Mouse (Mus musculus) stomach, postnatal 0 days (tissue): ENCODE measurements around the gene Pknox2. TPM values are rescaled to one million over a fixed set of nuclear protein-coding genes. Genes with fewer than 3 reads are reported as not detected.

Source experiments
- ATAC-seq: fragments of 200-750 bp; cut with Nextera tagmentation; 2 replicates; pipeline ENCODE4 v1.8.0; 2017; ENCODE audit not compliant: low FRiP score, low TSS enrichment
- DNase-seq: peaks from one replicate; pipeline ENCODE4 v3.0.0-alpha.2; 2016; ENCODE audit warnings: low spot score
- H3K27ac ChIP-seq: fragments of 300-500 bp; sonication (generic); replicated peaks from 2 replicates; pipeline ENCODE4 v1.5.1; 2014; ENCODE audit warnings: mild to moderate bottlenecking, control low read depth
- H3K27me3 ChIP-seq: fragments of 300-500 bp; sonication (generic); 2 replicates; pipeline ENCODE4 v1.6.1; 2014; ENCODE audit warnings: low read length; ENCODE audit not compliant: control insufficient read depth, insufficient read depth
- H3K36me3 ChIP-seq: fragments of 300-500 bp; sonication (generic); 2 replicates; pipeline ENCODE4 v1.6.1; 2014; ENCODE audit warnings: low read length, mixed read lengths; ENCODE audit not compliant: control insufficient read depth, insufficient read depth
- H3K4me1 ChIP-seq: fragments of 300-500 bp; sonication (generic); replicated peaks from 2 replicates; pipeline ENCODE4 v1.6.1; 2014; ENCODE audit warnings: antibody characterized with exemption; ENCODE audit not compliant: control insufficient read depth, insufficient read depth
- H3K4me2 ChIP-seq: fragments of 300-500 bp; sonication (generic); replicated peaks from 2 replicates; pipeline ENCODE4 v1.6.1; 2014; ENCODE audit warnings: low read depth, mild to moderate bottlenecking, control low read depth, moderate library complexity
- H3K4me3 ChIP-seq: fragments of 300-500 bp; sonication (generic); 2 replicates; pipeline ENCODE4 v1.5.1; 2014; ENCODE audit warnings: low read depth, low read length, control low read depth
- H3K9ac ChIP-seq: fragments of 300-500 bp; sonication (generic); 2 replicates; pipeline ENCODE4 v1.6.1; 2014; ENCODE audit warnings: mild to moderate bottlenecking, low read length, control low read depth, mixed read lengths
- H3K9me3 ChIP-seq: fragments of 300-500 bp; sonication (generic); 2 replicates; pipeline ENCODE4 v1.6.1; 2016; ENCODE audit warnings: low read length; ENCODE audit not compliant: control insufficient read depth
- CTCF ChIP-seq: IDR thresholded peaks from 2 replicates; pipeline ENCODE4 v1.5.1; 2016; ENCODE audit warnings: antibody characterized with exemption, low read depth, mild to moderate bottlenecking, moderate library complexity
- EP300 ChIP-seq: optimal IDR thresholded peaks from 2 replicates; pipeline ENCODE3; 2016; ENCODE audit warnings: antibody characterized with exemption
- WGBS: fragments of 180-500 bp; shearing (Covaris S2); extraction: QIAGEN DNeasy Blood & Tissue Kit; methylation state at CpG from one replicate; pipeline ENCODE4 v1.1.7; 2014; 5-methylcytosine and 5-hydroxymethylcytosine counted together
- polyA plus RNA-seq: library from polyadenylated mRNA; unstranded; fragments of >200 nt; fragmentation: Nextera tagmentation; extraction: Ambion mirVana; gene quantifications from 2 replicates; pipeline ENCODE4 v1.2.1, GENCODE M21; 2015

Pknox2 gene
- polyA plus RNA-seq, 1 experiment from 2014 or later: 2.4 TPM

DNA sequence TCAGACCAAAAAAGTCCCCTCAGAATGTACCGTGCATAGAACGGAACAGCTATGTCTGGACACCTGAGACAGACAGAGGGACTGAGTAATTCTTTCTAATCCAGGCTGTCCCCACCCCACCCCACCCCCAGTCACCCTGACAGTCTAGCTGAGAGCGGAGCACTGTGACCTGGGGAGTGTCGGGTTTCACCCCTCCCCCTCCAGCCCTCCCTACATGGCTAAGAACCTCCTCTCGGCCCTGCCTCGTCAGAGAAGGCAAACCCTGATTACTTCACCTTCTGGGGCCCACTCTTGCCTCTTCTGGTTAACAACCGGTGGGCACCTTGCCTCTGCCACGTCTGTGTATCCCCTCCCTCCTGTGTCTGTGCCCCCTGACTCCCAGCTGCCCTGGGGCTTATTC lies 7.7 kb downstream of the Pknox2 start:
- Histone ChIP-seq H3K4me3 (no peak overlapping the region), H3K27me3 (no peaks in the 10 kb centered on the region), H3K4me1 (no peaks in the 10 kb centered on the region), H3K4me2 (peak overlapping the region; percentile 28), H3K36me3 (no peaks in the 10 kb centered on the region), H3K27ac (no peak overlapping the region), H3K9ac (no peak overlapping the region), H3K9me3 (no peaks in the 10 kb centered on the region)
- 16% methylated on average over 8 of the region's 8 CpGs for WGBS
- DNase-seq (peak; percentile 64), ATAC-seq (peak; percentile 76)
- TF ChIP-seq CTCF: no peak
- no peak for TF ChIP-seq EP300

DNA sequence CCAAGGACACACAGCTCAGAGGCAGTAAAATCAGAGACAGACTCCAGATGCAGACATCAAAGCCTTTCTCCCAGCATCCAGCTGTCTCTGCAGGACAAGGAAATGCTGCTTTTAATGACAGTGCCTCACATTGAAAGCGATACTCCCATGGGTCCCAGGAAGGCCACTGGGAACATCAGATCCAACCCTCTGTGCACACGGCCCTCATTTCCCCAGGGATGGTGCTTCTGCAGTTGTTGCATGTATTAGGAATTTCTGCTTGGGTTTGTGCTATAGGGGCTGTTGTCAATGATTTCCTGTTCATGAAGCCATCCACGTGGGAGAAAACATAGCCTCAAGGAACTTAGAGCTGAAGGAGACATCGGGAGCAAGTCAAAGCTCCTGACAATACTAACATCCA lies 8.3 kb downstream of the Pknox2 start:
- ATAC-seq (no peak), DNase-seq (no peak)
- H3K27ac ChIP-seq: no peak overlapping the region
- H3K4me3 ChIP-seq: no peak overlapping the region
- H3K36me3 ChIP-seq: no peaks in the 10 kb centered on the region
- no peak overlapping the region for H3K9ac ChIP-seq
- no peak for TF ChIP-seq EP300
- no peak for TF ChIP-seq CTCF
- no peaks in the 10 kb centered on the region for H3K4me1 ChIP-seq
- H3K27me3 ChIP-seq: no peaks in the 10 kb centered on the region
- H3K4me2 ChIP-seq: no peak overlapping the region
- WGBS: 48% methylated on average over 4 of the region's 4 CpGs
- H3K9me3 ChIP-seq: no peaks in the 10 kb centered on the region

DNA sequence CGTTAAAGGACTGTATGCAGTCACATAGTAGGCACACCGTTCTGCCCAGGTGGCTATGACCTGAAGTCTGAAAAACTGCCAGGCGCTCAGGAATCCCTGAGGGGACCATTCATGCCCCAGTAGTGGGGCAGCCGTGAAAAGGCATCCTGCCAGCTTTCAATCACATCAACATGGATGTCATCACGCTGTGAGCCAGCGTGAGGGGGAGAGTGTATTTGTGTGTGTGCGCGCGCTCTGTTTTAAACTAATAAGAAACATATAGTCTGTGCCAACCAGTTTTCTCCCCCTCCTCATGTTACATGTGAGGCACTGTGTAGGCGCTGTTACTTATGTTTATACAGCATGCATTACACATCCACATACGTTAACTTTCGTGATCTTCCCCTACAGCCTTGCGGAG lies 10.9 kb downstream of the Pknox2 start:
- Histone ChIP-seq H3K27ac (no peak overlapping the region), H3K27me3 (no peaks in the 10 kb centered on the region), H3K4me2 (no peak overlapping the region), H3K9ac (no peak overlapping the region), H3K9me3 (no peaks in the 10 kb centered on the region), H3K4me3 (no peak overlapping the region), H3K4me1 (no peaks in the 10 kb centered on the region), H3K36me3 (no peaks in the 10 kb centered on the region)
- ATAC-seq: no peak
- DNase-seq: no peak
- 75% methylated on average over 13 of the region's 13 CpGs for WGBS
- TF ChIP-seq CTCF: no peak
- TF ChIP-seq EP300: no peak

GRCm38 (mm10) chr9:37133495-37133894 lies 13.7 kb downstream of the Pknox2 start:
- H3K4me2 ChIP-seq: no peak overlapping the region
- 88% methylated on average over 7 of the region's 7 CpGs for WGBS
- DNase-seq (no peak), ATAC-seq (no peak)
- H3K27ac ChIP-seq: no peak overlapping the region
- no peaks in the 10 kb centered on the region for H3K36me3 ChIP-seq
- no peaks in the 10 kb centered on the region for H3K4me1 ChIP-seq
- H3K27me3 ChIP-seq: no peaks in the 10 kb centered on the region
- H3K9me3 ChIP-seq: no peaks in the 10 kb centered on the region
- H3K4me3 ChIP-seq: no peak overlapping the region
- H3K9ac ChIP-seq: no peak overlapping the region
- TF ChIP-seq CTCF (no peak), EP300 (no peak)

DNA sequence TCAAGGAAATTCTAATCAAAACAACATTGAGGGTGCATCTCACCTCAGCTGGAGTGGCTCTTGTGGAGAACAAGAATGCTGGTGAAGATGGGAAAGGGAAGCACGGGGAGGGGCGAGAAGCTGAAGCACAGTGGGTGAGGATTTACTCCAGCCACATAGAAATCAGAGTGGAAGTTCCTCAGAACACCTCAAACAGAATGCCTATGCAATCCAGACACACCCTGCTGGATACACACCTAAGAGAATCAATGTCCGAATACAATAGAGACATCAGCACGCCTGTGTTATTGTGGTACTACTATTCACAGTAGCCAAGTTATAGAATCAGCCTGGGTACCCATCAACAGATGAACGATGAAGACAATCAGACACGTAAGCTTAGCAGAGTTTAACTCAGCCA lies 18.2 kb downstream of the Pknox2 start:
- 82% methylated on average over 6 of the region's 6 CpGs for WGBS
- Histone ChIP-seq H3K4me1 (no peaks in the 10 kb centered on the region), H3K27me3 (no peaks in the 10 kb centered on the region), H3K36me3 (no peaks in the 10 kb centered on the region), H3K4me3 (no peak overlapping the region), H3K9ac (no peak overlapping the region), H3K27ac (no peak overlapping the region), H3K4me2 (no peak overlapping the region), H3K9me3 (no peaks in the 10 kb centered on the region)
- no peak for TF ChIP-seq EP300
- no peak for TF ChIP-seq CTCF
- no peak for DNase-seq
- ATAC-seq: no peak

GRCm38 (mm10) chr9:37126197-37126596 lies 21.0 kb downstream of the Pknox2 start:
- Histone ChIP-seq H3K36me3 (no peaks in the 10 kb centered on the region), H3K9me3 (no peaks in the 10 kb centered on the region), H3K4me3 (no peak overlapping the region), H3K4me1 (no peaks in the 10 kb centered on the region), H3K9ac (no peak overlapping the region), H3K27ac (no peak overlapping the region), H3K4me2 (no peak overlapping the region), H3K27me3 (no peaks in the 10 kb centered on the region)
- WGBS: 82% methylated on average over 2 of the region's 2 CpGs
- ATAC-seq (no peak), DNase-seq (no peak)
- TF ChIP-seq CTCF (no peak), EP300 (no peak)
